Mouse (Mus musculus): Measurements from ENCODE around the gene Tenm4. TPM values are rescaled to one million over a fixed set of nuclear protein-coding genes. Genes with fewer than 3 reads are reported as not detected.
"Not testable (repeated sequence)": the region's sequence is repeated elsewhere in the genome, so short reads cannot be mapped to it uniquely, and the experiment has no call there.

Tenm4 gene
- total RNA-seq, 4 experiments from 2014 or later, result 18.1 to 36.5 (median 27.2) TPM

GRCm38 (mm10) chr7:96905422-96905821 lies 734.4 kb downstream of the Tenm4 start:
- no peak for DNase-seq

- no peak for DNase-seq
Observed at GRCm38 (mm10) chr7:96906216-96906615, 735.2 kb downstream of the Tenm4 start.

GRCm38 (mm10) chr7:96907971-96908680 lies 737.1 kb downstream of the Tenm4 start:
- DNase-seq, result no peak

- peak; percentile 57 for DNase-seq
Observed at GRCm38 (mm10) chr7:96909856-96910255, 738.8 kb downstream of the Tenm4 start.

- DNase-seq, result no peak
Observed at GRCm38 (mm10) chr7:96910310-96910960, 739.4 kb downstream of the Tenm4 start.

- peak; percentile 61 for DNase-seq
Observed at GRCm38 (mm10) chr7:96914031-96914430, 743.0 kb downstream of the Tenm4 start.

GRCm38 (mm10) chr7:96915452-96916105 lies 744.5 kb downstream of the Tenm4 start:
- DNase-seq, result no peak

GRCm38 (mm10) chr7:96920447-96921095 lies 749.5 kb downstream of the Tenm4 start:
- DNase-seq, result no peak

- DNase-seq, result no peak
Observed at GRCm38 (mm10) chr7:96922927-96923326, 751.9 kb downstream of the Tenm4 start.

GRCm38 (mm10) chr7:96943715-96944377 lies 772.8 kb downstream of the Tenm4 start:
- DNase-seq, result no peak

GRCm38 (mm10) chr7:96946501-96946900 lies 775.5 kb downstream of the Tenm4 start:
- DNase-seq, result not testable (repeated sequence)

- DNase-seq, result peak; percentile 90
Observed at GRCm38 (mm10) chr7:96951281-96952051, 780.4 kb downstream of the Tenm4 start, which contains the start of gene Nars2. TSS of gene Nars2 (plus strand) at chr7:96951505.

GRCm38 (mm10) chr7:96952094-96952493 lies 781.0 kb downstream of the Tenm4 start:
- DNase-seq, result no peak

- no peak for DNase-seq
Observed at GRCm38 (mm10) chr7:96959168-96959567, 788.1 kb downstream of the Tenm4 start.

Small RNA genes within 50 kb of the gene (microRNA-seq; reads per million reads assigned to microRNA genes)
- gene Mir6394 (0 reads per million in 2 experiments), gene Mir708 (377 to 1,011 reads per million in 2 experiments)
